Mouse (Mus musculus) bone marrow macrophage, adult 2 months (primary cell): ENCODE data around the gene Aco2.

Experiments used
- CTCF ChIP-seq: IDR thresholded peaks from 2 replicates; pipeline ENCODE4 v1.5.1; 2012; ENCODE audit warnings: low read depth, mild to moderate bottlenecking, low read length, moderate library complexity
- POLR2A ChIP-seq: IDR thresholded peaks from 2 replicates; pipeline ENCODE4 v1.6.1; 2012; ENCODE audit warnings: mild to moderate bottlenecking, low read depth, low read length, borderline replicate concordance

DNA sequence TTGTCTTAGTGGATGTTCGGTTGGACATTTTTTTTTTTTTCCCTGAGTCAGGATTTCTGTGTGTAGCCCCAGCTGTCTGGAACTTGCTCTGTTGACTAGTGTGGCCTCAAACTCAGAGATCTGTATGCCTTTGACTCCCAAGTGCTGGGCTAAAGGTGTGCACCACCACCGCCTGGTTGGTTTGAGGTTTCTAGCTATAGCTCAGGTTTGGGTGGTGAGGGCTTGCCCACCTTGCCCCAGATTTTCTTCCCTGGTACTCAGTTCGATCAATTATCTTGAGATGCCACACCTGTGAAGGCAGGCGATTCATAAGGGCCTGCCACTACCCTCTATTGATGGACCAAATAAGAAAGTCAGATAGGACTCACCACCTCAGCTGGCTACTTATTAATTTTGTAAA lies 24.9 kb upstream of the Aco2 start:
- TF ChIP-seq CTCF: no peak
- TF ChIP-seq POLR2A: no peak
